Mouse (Mus musculus) bone marrow, adult 2 months (tissue): ENCODE measurements around the gene Otulin. TPM values are rescaled to one million over a fixed set of nuclear protein-coding genes. Genes with fewer than 3 reads are reported as not detected.
A peak's percentile ranks its signal among the peaks of the same experiment; 100 is the strongest.

Experiments used
- H3K27ac ChIP-seq: fragments of 200-500 bp; 2 replicates; pipeline ENCODE4 v1.5.1; 2012; ENCODE audit warnings: low read depth, mild to moderate bottlenecking, control low read depth, inconsistent platforms, low read length; ENCODE audit not compliant: control insufficient read depth, poor library complexity, insufficient read depth
- H3K4me1 ChIP-seq: fragments of 200-500 bp; 2 replicates; pipeline ENCODE4 v1.6.1; 2011; ENCODE audit warnings: low read length; ENCODE audit not compliant: control insufficient read depth, insufficient read depth
- H3K4me3 ChIP-seq: fragments of 200-500 bp; replicated peaks from 2 replicates; pipeline ENCODE3; 2011; ENCODE audit warnings: mild to moderate bottlenecking, low read depth, low read length, control low read depth; ENCODE audit not compliant: control insufficient read depth
- CTCF ChIP-seq: fragments of 200-500 bp; IDR thresholded peaks from 2 replicates; pipeline ENCODE4 v1.5.1; 2011; ENCODE audit warnings: low read length, control low read depth; ENCODE audit not compliant: control insufficient read depth, insufficient read depth
- POLR2A ChIP-seq: fragments of 200-500 bp; IDR thresholded peaks from 2 replicates; pipeline ENCODE4 v1.6.1; 2011; ENCODE audit warnings: low read depth, mild to moderate bottlenecking, control low read depth, low read length, borderline replicate concordance; ENCODE audit not compliant: control insufficient read depth
- WGBS: fragments of 180-500 bp; shearing (Covaris S2); methylation state at CpG from one replicate; pipeline ENCODE4 v1.1.7; 2018; 5-methylcytosine and 5-hydroxymethylcytosine counted together
- polyA plus RNA-seq: library from polyadenylated mRNA; stranded (reverse); fragments of >200 nt; gene quantifications from 2 replicates; pipeline ENCODE4 v1.2.4, GENCODE M21; 2011; ENCODE audit warnings: low replicate concordance; ENCODE audit not compliant: missing spikeins, insufficient read depth, insufficient read length

Otulin gene
- polyA plus RNA-seq, 1 experiment, result 40.7 TPM

DNA sequence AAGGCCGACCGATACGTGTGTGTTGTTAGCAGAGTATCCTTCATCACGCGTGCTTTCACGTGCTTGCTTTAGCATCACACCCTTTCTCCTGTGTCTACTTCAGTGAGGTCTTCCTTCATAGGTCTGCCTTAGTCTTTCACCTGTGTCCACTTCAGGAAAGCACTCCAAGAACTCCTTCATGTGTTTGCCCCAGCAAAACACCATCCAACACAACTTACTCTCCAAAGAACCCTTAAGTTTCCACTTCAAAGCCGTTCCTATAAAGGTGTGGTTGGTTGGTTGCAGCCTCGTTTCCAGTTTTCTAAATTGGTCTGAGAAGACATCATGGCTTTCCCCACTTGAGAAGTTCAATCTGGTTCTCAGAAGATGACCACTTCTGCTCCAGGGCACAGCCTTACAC, 16.2 kb upstream of the Otulin start:
- 89% methylated on average over 8 of the region's 8 CpGs for WGBS
- Histone ChIP-seq H3K27ac (no peak overlapping the region), H3K4me3 (no peak overlapping the region), H3K4me1 (no peaks in the 10 kb centered on the region)
- TF ChIP-seq POLR2A (no peak), CTCF (no peak)

GRCm38 (mm10) chr15:27645250-27645649, 14.8 kb upstream of the Otulin start:
- Histone ChIP-seq H3K4me3 (no peak overlapping the region), H3K4me1 (no peaks in the 10 kb centered on the region), H3K27ac (no peak overlapping the region)
- TF ChIP-seq POLR2A, result no peak
- no peak for TF ChIP-seq CTCF
- WGBS, result 77% methylated on average over 3 of the region's 3 CpGs

DNA sequence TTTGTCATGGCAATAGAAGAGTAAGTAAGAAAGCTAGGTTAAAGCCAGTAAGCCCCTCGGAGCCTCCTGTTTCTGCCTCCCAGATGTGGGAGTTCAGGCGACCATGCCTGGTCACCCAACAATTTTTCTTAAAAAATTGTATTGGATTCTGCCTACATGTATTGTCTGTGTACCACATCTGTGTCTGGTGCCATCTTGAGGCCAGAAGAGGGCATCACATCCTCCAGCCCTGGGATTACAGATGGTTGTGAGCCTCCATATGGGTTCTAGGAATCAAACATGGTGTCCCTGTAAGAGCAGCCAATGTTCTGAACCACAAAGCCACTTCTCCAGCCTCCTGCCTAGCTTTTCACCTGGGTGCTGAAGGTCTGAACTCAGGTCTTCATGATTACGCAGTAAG, 12.4 kb upstream of the Otulin start:
- Histone ChIP-seq H3K27ac (no peak overlapping the region), H3K4me3 (no peak overlapping the region), H3K4me1 (no peaks in the 10 kb centered on the region)
- peak; percentile 72 for TF ChIP-seq CTCF
- no peak for TF ChIP-seq POLR2A
- WGBS, result 80% methylated on average over 3 of the region's 3 CpGs

DNA sequence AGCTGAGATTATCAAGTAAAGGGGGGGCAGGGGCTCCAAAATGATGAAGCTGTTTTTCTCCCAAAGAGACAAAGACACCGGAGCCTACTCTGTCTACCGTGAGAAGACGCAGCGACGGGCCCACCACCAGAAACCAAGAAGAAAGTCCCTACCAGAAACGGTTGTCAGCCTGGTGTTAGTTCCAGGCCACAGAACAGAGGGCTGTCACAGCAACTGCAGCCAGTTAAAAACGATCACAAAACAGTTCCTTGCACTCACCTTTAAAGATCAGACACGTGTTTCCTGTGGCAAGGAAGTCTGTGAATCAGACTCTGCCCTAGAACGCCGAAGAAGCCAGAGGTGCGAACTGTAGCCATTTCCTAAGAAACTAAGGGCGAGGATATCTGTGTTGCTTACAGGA, 10.7 kb upstream of the Otulin start:
- H3K4me1 ChIP-seq, result no peaks in the 10 kb centered on the region
- no peak overlapping the region for H3K27ac ChIP-seq
- WGBS, result 8% methylated on average over 12 of the region's 12 CpGs
- TF ChIP-seq POLR2A, result no peak
- no peak for TF ChIP-seq CTCF
- H3K4me3 ChIP-seq, result no peak overlapping the region

GRCm38 (mm10) chr15:27633941-27634900, 3.7 kb upstream of the Otulin start:
- H3K4me3 ChIP-seq, result no peak overlapping the region
- no peaks in the 10 kb centered on the region; the same call in 1 of the 2 replicates for H3K4me1 ChIP-seq
- 62% methylated on average over 8 of the region's 8 CpGs for WGBS
- TF ChIP-seq CTCF (no peak), POLR2A (no peak)
- H3K27ac ChIP-seq, result no peak overlapping the region

GRCm38 (mm10) chr15:27629800-27630600, 493 bp downstream of the Otulin start:
- Histone ChIP-seq H3K27ac (peak overlapping the region; percentile 80), H3K4me1 (peaks cover 15% of the 10 kb centered on the region; the same call in 1 of the 2 replicates), H3K4me3 (peak overlapping the region; percentile 73)
- no peak for TF ChIP-seq POLR2A
- TF ChIP-seq CTCF, result no peak
- under 1% methylated on average over 53 of the region's 53 CpGs for WGBS

DNA sequence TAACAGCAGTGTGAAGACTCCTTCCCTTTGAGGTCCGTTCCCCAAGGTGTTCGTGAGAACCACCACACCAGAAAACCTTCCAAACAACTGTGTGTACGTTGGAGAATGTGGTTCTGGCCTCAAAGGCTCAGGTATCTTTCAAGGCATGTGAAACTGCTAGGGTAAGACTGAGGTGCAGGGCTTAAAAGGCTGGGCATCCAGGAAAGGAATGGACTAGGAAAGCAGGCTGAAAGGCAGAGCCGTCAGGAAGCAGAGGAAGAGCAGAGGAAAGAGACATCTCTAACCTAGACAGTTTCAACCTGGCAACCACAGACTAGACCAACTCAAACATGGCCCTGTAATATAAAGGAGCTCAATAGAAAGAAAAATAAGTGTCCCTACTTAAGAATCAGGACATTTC, 1.4 kb downstream of the Otulin start:
- TF ChIP-seq POLR2A (no peak), CTCF (no peak)
- H3K27ac ChIP-seq, result no peak overlapping the region
- H3K4me3 ChIP-seq, result no peak overlapping the region
- H3K4me1 ChIP-seq, result peaks cover 17% of the 10 kb centered on the region; the same call in 1 of the 2 replicates
- WGBS, result 59% methylated on average over 4 of the region's 4 CpGs

DNA sequence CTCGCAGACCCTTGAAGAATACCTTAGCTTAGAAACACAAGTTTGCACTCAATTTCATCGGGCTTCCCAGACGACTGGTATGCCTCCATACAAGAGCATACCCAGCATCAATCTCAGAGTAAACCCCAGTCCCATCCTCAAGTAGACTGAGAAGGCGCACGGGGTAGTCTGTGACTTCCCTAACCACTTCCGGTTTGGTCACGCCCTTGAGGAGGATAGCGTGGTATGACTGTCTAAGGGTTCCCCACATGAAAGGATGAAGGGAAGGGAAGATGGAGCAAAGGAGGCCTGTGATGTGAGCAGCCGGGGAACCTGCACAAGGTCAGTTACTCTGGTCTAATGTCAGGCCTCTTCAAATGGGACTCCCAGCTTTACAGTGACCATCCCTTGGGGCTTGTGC, 2.7 kb downstream of the Otulin start:
- H3K4me3 ChIP-seq, result no peak overlapping the region
- WGBS, result 36% methylated on average over 9 of the region's 9 CpGs
- H3K4me1 ChIP-seq, result peaks cover 17% of the 10 kb centered on the region; the same call in 1 of the 2 replicates
- H3K27ac ChIP-seq, result no peak overlapping the region
- TF ChIP-seq POLR2A, result no peak
- TF ChIP-seq CTCF, result no peak
